Mouse (Mus musculus) ES-E14 (cell line): ENCODE results near the gene Zfp277. TPM values are rescaled to one million over a fixed set of nuclear protein-coding genes. Genes with fewer than 3 reads are reported as not detected.

Experiments used
- DNase-seq: peaks from one replicate; pipeline ENCODE4 v3.0.0-alpha.2; 2013; ENCODE audit warnings: low read depth, low spot score
- H3K27ac ChIP-seq: 2 replicates; pipeline ENCODE4 v1.5.1; 2012; ENCODE audit warnings: low read depth, mild to moderate bottlenecking, low read length, moderate library complexity, mixed read lengths; ENCODE audit not compliant: poor library complexity, insufficient read depth, severe bottlenecking
- H3K36me3 ChIP-seq: 2 replicates; pipeline ENCODE4 v1.6.1; 2012; ENCODE audit warnings: mild to moderate bottlenecking, low read length, moderate library complexity, mixed read lengths; ENCODE audit not compliant: control insufficient read depth, poor library complexity, insufficient read depth, severe bottlenecking
- H3K4me1 ChIP-seq, 2 experiments: fragments of 150-350 bp in 1 of 2; sonication (generic) in 1 of 2; 2 replicates each; pipeline ENCODE4 v1.6.1; 2012; ENCODE audit warnings: low read length in 2 of 2, mild to moderate bottlenecking in 1 of 2, mixed read lengths in 1 of 2; ENCODE audit not compliant: control insufficient read depth in 2 of 2, insufficient read depth in 2 of 2, poor library complexity in 1 of 2
- H3K4me3 ChIP-seq, 2 experiments: fragments of 150-350 bp in 1 of 2; sonication (generic) in 1 of 2; 2 replicates each; pipeline ENCODE4 v1.5.1; 2012; ENCODE audit warnings: low read length in 2 of 2, low read depth in 1 of 2, mild to moderate bottlenecking in 1 of 2, mixed read lengths in 1 of 2; ENCODE audit not compliant: insufficient read depth in 1 of 2, poor library complexity in 1 of 2, severe bottlenecking in 1 of 2
- H3K9ac ChIP-seq: 2 replicates; pipeline ENCODE4 v1.6.1; 2012; ENCODE audit warnings: low read depth, mild to moderate bottlenecking, low read length, mixed read lengths; ENCODE audit not compliant: poor library complexity, insufficient read depth, severe bottlenecking
- H3K9me3 ChIP-seq: fragments of 150-350 bp; sonication (generic); 2 replicates; pipeline ENCODE4 v1.6.1; 2012; ENCODE audit warnings: low read depth, mild to moderate bottlenecking, low read length; ENCODE audit not compliant: control insufficient read depth, insufficient read depth
- CHD2 ChIP-seq: IDR thresholded peaks from 2 replicates; pipeline ENCODE4 v1.6.1; 2014; ENCODE audit warnings: mild to moderate bottlenecking, low read depth, low read length, inconsistent platforms
- HCFC1 ChIP-seq: IDR thresholded peaks from 2 replicates; pipeline ENCODE4 v1.6.1; 2012; ENCODE audit warnings: low read length, inconsistent platforms, borderline replicate concordance; ENCODE audit not compliant: insufficient read depth
- MAFK ChIP-seq: IDR thresholded peaks from 2 replicates; pipeline ENCODE4 v1.6.1; 2014; ENCODE audit warnings: mild to moderate bottlenecking, low read depth, low read length, inconsistent platforms; ENCODE audit not compliant: insufficient read depth
- ZC3H11A ChIP-seq: IDR thresholded peaks from 2 replicates; pipeline ENCODE4 v1.6.1; 2012; ENCODE audit warnings: low read depth, mild to moderate bottlenecking, inconsistent platforms, low read length, borderline replicate concordance
- ZNF384 ChIP-seq: IDR thresholded peaks from 2 replicates; pipeline ENCODE4 v1.6.1; 2012; ENCODE audit warnings: low read depth, low read length, inconsistent platforms
- in situ Hi-C, 2 experiments: fragments of 600-800 bp; cut with MboI; formaldehyde crosslinking; loops; one replicate each; pipeline ENCODE4 v1.15.1; 2025; ENCODE audit warnings: low sequenced_read_pairs in 2 of 2, inconsistent platforms in 1 of 2; ENCODE audit not compliant: unreplicated experiment in 2 of 2
- total RNA-seq: library from RNA; depleted of rRNA; stranded (reverse); fragments of 300-350 nt; gene quantifications from 2 replicates; pipeline ENCODE4 v1.2.3, GENCODE M21; 2012; rRNA removed

The Zfp277 gene
- 19.2 and 21.9 TPM in 2 replicates for total RNA-seq

DNA sequence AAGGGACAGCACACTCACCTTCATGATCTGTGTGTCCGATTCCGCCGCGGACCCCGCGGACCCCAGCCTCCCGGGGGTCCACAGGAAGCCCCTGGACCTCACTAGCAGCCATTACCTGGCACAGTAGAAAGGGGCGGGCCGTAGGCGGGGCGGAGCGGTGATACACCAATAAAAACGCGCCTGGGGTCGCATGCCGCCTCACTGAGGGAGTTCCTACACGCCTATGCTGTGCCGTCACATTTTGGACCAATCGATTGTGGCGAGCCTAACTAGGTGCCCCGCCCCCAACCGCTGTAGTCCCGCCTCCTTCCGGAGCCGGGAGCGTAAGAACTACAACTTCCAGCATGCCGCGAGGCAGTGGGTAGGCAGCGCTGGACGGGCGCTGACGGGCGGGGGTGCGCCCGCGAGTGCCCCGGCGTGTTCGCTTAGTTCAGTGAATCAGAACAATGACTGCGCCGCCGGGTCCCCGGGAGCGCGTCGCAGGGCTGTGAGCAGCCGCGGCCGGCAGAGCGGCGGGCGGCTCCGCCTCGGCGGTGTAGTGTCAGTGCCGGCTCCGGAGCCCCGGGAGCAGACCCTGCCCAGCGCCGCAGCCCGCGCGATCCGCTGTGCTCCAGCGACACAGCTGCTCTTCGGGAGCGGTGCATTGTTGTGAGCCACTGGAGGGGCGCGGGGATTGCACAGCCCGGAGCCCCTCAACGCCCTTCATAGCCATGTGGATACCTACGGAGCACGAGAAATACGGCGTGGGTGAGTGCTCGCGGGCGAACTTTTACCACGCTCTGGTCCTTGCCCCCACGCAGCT is at the start of gene Zfp277, which contains the start of gene Dock4:
Gene Zfp277 (minus strand): TSS at position 255 of the 802 bp plus-strand sequence.
Gene Dock4 (plus strand): TSS at position 305 of the 802 bp plus-strand sequence.
- TF ChIP-seq ZC3H11A (no peak), MAFK (no peak), HCFC1 (peak; percentile 93), ZNF384 (no peak), CHD2 (no peak)
- no peaks in the 10 kb centered on the region for H3K9me3 ChIP-seq
- DNase-seq = peak; percentile 98
- no peak within 1 kb of the TSS for H3K27ac ChIP-seq
- H3K4me3 ChIP-seq = peak within 1 kb of the TSS; percentile 82 to 100
- H3K4me1 ChIP-seq = peaks cover 0 to 2% of the 10 kb centered on the region in 2 experiments; a peak in 1 of 4 replicates
- H3K36me3 ChIP-seq = no peaks in the 10 kb centered on the region
- in situ Hi-C loops = no loop called here
- peak within 1 kb of the TSS; percentile 75 for H3K9ac ChIP-seq

DNA sequence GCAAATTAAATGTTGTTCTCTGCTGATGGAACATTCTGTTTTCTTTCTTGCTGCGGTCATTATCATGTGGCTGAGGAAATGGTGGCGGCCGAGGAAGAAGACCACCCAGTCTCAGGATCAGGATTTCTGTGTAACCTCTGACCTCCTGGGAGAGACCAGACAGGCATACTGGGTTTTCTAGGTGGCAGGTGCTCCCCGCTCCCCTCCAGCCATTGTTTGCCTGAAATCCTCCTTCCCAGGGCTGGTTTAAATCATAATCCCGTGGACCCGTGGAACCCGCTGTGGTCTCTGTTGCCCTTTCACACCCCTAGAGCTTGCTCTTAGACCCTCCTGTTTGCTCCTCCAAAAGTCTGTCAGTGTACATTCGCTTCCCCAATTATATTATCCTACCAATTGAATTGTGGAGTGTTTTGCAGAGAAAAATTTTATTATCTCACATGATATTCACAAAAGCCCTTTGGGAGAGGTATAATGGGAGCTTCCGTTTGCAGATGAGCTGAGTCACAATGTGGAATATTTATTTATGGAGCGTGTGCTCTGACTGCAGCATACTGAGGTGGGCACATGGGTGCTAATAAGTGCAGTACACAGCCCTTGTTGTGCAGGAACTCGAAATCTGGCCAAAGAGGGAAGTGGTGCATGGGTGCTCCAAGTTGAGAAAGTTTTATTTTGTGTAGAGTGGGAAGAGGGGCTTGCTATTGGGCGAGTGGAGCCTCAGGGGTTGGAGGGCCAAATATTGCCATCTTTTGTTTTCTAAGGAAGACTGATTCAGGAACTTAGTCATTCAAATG is 40.5 kb upstream of the Zfp277 start:
- H3K4me1 ChIP-seq = no peaks in the 10 kb centered on the region
- in situ Hi-C loops = no loop called here
- no peak for TF ChIP-seq HCFC1
- no peak for TF ChIP-seq MAFK
- TF ChIP-seq ZC3H11A = no peak
- TF ChIP-seq CHD2 = no peak
- no peak for TF ChIP-seq ZNF384
- H3K36me3 ChIP-seq = no peaks in the 10 kb centered on the region
- no peak overlapping the region for H3K4me3 ChIP-seq
- no peak overlapping the region for H3K9ac ChIP-seq
- H3K9me3 ChIP-seq = no peaks in the 10 kb centered on the region
- no peak for DNase-seq
- no peak overlapping the region for H3K27ac ChIP-seq

DNA sequence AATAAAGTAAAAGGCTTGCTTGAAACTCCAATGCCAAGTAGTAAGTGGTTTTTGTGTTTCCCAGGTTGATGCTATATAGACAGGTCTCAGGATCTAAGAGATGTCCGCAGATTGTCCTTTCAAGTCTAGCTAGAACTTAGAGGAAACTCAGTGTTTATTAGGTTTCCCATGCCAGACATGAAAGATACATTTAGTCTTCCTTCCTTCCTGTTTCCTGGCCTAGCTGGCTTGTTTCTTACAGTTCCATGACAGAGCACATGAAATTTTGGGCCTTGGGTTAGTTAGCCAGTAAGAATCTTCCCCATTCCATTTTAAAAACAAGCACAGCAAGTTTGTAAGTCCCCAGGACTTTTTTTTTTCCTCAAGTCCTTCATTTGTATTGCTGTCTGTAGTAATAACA is 39.5 kb upstream of the Zfp277 start:
- no peak overlapping the region for H3K27ac ChIP-seq
- TF ChIP-seq MAFK (no peak), ZNF384 (no peak), ZC3H11A (no peak), HCFC1 (no peak), CHD2 (no peak)
- H3K9me3 ChIP-seq = no peaks in the 10 kb centered on the region
- no peaks in the 10 kb centered on the region for H3K36me3 ChIP-seq
- DNase-seq = no peak
- no peak overlapping the region for H3K4me3 ChIP-seq
- no peaks in the 10 kb centered on the region for H3K4me1 ChIP-seq
- in situ Hi-C loops = no loop called here
- no peak overlapping the region for H3K9ac ChIP-seq

DNA sequence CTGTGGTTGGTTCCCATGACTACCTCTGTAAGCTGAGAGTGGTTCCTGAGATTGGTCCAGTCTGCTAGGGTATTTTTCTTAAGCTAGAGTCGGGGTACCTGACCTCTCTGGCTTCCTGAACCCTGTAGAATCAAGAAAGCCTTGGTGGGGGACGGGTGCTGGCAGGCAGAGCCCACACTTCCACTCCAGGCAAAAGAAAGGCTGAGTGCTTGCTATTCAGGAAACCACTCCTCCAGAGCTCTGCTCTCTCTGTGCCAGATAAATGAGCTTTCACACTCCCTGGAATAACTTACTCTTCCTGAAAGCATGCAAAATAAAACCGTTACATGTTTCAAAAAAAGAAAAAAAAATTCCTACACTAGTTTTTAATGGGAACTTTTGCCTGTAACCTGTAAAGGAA is 38.5 kb upstream of the Zfp277 start:
- no peaks in the 10 kb centered on the region for H3K4me1 ChIP-seq
- no peak for DNase-seq
- H3K9me3 ChIP-seq = no peaks in the 10 kb centered on the region
- no peak overlapping the region for H3K4me3 ChIP-seq
- no peaks in the 10 kb centered on the region for H3K36me3 ChIP-seq
- TF ChIP-seq CHD2 = no peak
- TF ChIP-seq MAFK = no peak
- no peak for TF ChIP-seq HCFC1
- TF ChIP-seq ZNF384 = no peak
- no peak for TF ChIP-seq ZC3H11A
- in situ Hi-C loops = no loop called here
- no peak overlapping the region for H3K9ac ChIP-seq
- H3K27ac ChIP-seq = no peak overlapping the region
